Mouse (Mus musculus) forebrain, postnatal 0 days (tissue): Measurements from ENCODE around the gene Bbs2. TPM values are rescaled to one million over a fixed set of nuclear protein-coding genes. Genes with fewer than 3 reads are reported as not detected.
"Not testable (repeated sequence)": the region's sequence is repeated elsewhere in the genome, so short reads cannot be mapped to it uniquely, and the experiment has no call there.

Source experiments
- ATAC-seq: fragments of 200-750 bp; cut with Nextera tagmentation; 2 replicates; pipeline ENCODE4 v1.8.0; 2017; ENCODE audit warnings: mild to moderate bottlenecking, moderate library complexity
- DNase-seq: peaks from one replicate; pipeline ENCODE4 v3.0.0-alpha.2; 2015
- H3K27ac ChIP-seq: fragments of 300-500 bp; sonication (generic); 2 replicates; pipeline ENCODE4 v1.5.1; 2014; ENCODE audit warnings: low read depth, mild to moderate bottlenecking, antibody characterized with exemption, low read length, moderate library complexity, mixed read lengths
- H3K27me3 ChIP-seq: fragments of 300-500 bp; sonication (generic); 2 replicates; pipeline ENCODE4 v1.6.1; 2014; ENCODE audit warnings: mild to moderate bottlenecking, low read length, mixed read lengths; ENCODE audit not compliant: insufficient read depth
- H3K36me3 ChIP-seq: fragments of 300-500 bp; sonication (generic); 2 replicates; pipeline ENCODE4 v1.6.1; 2014; ENCODE audit warnings: mild to moderate bottlenecking, moderate library complexity; ENCODE audit not compliant: insufficient read depth
- H3K4me1 ChIP-seq: fragments of 300-500 bp; sonication (generic); 2 replicates; pipeline ENCODE4 v1.6.1; 2014; ENCODE audit warnings: antibody characterized with exemption; ENCODE audit not compliant: insufficient read depth
- H3K4me2 ChIP-seq: fragments of 300-500 bp; sonication (generic); 2 replicates; pipeline ENCODE4 v1.6.1; 2014; ENCODE audit warnings: low read depth, mild to moderate bottlenecking, moderate library complexity
- H3K4me3 ChIP-seq: fragments of 300-500 bp; sonication (generic); 2 replicates; pipeline ENCODE4 v1.5.1; 2014; ENCODE audit warnings: low read depth, low read length, mixed read lengths
- H3K9ac ChIP-seq: fragments of 300-500 bp; sonication (generic); 2 replicates; pipeline ENCODE4 v1.6.1; 2014; ENCODE audit warnings: mild to moderate bottlenecking
- H3K9me3 ChIP-seq: fragments of 300-500 bp; sonication (generic); 2 replicates; pipeline ENCODE4 v1.6.1; 2016; ENCODE audit warnings: low read length
- CTCF ChIP-seq: sonication (generic); IDR thresholded peaks from 2 replicates; pipeline ENCODE4 v1.5.1; 2016; ENCODE audit warnings: antibody characterized with exemption, control low read depth, low read depth
- WGBS: fragments of 180-500 bp; shearing (Covaris S2); extraction: QIAGEN DNeasy Blood & Tissue Kit; methylation state at CpG from one replicate; pipeline ENCODE4 v1.1.7; 2014; 5-methylcytosine and 5-hydroxymethylcytosine counted together
- polyA plus RNA-seq: library from polyadenylated mRNA; unstranded; fragments of >200 nt; fragmentation: Nextera tagmentation; extraction: Ambion mirVana; gene quantifications from 2 replicates; pipeline ENCODE4 v1.2.1, GENCODE M21; 2015
- total RNA-seq: library from RNA; depleted of rRNA; stranded (reverse); fragments of >200 nt; gene quantifications from 2 replicates; pipeline ENCODE4 v1.2.3, GENCODE M21; 2014

Gene Bbs2
- total and polyA plus RNA-seq, 2 experiments from 2014 or later = 14.9 to 22.6 TPM

- Histone ChIP-seq H3K27ac (no peak overlapping the region), H3K27me3 (no peaks in the 10 kb centered on the region), H3K4me2 (no peak overlapping the region), H3K9ac (no peak overlapping the region), H3K36me3 (peaks cover 25% of the 10 kb centered on the region), H3K4me3 (no peak overlapping the region), H3K4me1 (no peaks in the 10 kb centered on the region), H3K9me3 (no peaks in the 10 kb centered on the region)
- TF ChIP-seq CTCF = no peak
- 93% methylated on average over 7 of the region's 7 CpGs for WGBS
- ATAC-seq (no peak), DNase-seq (no peak)
Observed at GRCm38 (mm10) chr8:94068793-94069192, 29.9 kb downstream of the Bbs2 start.

DNA sequence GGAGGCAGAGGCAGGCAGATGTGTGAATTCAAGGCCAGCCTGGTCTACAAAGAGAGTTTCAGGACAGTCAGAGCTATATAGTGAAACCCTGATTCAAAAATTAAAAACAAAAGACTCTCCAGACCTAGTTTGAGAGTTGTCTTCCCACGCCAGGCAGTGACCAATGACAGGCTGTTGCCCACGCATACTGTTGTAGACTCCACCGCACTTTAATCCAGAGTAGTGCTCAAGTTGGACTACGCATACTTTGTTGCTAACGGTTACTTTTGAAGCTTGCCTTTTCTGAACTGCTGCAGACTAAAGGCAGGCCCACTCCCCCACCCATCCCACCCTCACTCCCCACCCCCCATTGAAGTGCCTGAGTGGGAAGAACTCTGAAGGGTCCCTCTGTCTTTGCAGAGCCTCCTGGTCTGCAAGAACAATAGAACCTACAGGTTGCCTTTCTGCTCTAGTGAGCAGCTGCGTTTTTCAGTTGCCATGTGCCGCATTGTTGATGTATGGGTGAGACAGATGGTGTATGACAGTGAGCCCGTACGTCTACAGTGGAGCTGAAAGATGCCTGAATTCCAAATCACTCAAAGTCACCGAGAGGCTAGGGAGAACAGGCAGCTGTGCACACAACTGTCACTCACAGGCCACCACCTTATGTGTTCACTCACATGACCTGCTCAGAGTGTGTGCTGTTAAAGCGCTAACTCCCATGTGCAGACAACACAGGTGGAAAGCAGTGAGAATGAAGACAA lies 32.4 kb downstream of the Bbs2 start:
- H3K9me3 ChIP-seq = no peaks in the 10 kb centered on the region
- WGBS = 22% methylated on average over 11 of the region's 11 CpGs
- no peaks in the 10 kb centered on the region for H3K27me3 ChIP-seq
- no peak overlapping the region for H3K4me3 ChIP-seq
- TF ChIP-seq CTCF = no peak
- H3K9ac ChIP-seq = no peak overlapping the region
- H3K36me3 ChIP-seq = peaks cover 47% of the 10 kb centered on the region
- H3K27ac ChIP-seq = peak overlapping the region; percentile 1; the same call in 1 of the 2 replicates
- peak; percentile 61 for DNase-seq
- peak; percentile 84 for ATAC-seq
- H3K4me1 ChIP-seq = no peaks in the 10 kb centered on the region
- H3K4me2 ChIP-seq = no peak overlapping the region

GRCm38 (mm10) chr8:94057157-94057854 lies 41.4 kb downstream of the Bbs2 start:
- no peak overlapping the region for H3K4me3 ChIP-seq
- 68% methylated on average over 6 of the region's 6 CpGs for WGBS
- H3K36me3 ChIP-seq = peaks cover 57% of the 10 kb centered on the region
- H3K27me3 ChIP-seq = no peaks in the 10 kb centered on the region
- TF ChIP-seq CTCF = peak; percentile 85
- H3K4me2 ChIP-seq = no peak overlapping the region
- ATAC-seq (0 out of 2 replicates have a peak, but pooled peaks have one; percentile 29), DNase-seq (peak; percentile 79)
- no peaks in the 10 kb centered on the region for H3K9me3 ChIP-seq
- H3K4me1 ChIP-seq = no peaks in the 10 kb centered on the region
- no peak overlapping the region for H3K27ac ChIP-seq
- H3K9ac ChIP-seq = no peak overlapping the region

DNA sequence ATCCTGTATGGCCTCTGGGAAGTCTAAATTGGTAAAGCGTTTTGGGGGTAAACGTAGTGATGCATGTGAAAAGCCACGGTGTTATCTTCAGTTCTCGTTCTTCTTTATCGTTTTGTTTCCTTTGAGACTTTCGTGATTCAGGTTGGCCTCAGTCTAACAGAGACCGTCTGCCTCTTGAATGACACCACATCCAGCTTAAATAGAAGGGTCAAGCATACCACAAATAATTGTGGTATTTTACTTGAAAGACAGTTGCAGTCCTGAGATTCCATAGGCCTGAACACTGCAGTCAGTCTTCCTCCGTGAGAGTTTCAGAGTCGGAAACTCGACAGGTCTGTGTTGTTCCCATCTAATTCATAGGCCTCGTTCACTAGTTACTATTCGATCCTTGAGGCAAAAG lies 46.0 kb downstream of the Bbs2 start:
- no peak for TF ChIP-seq CTCF
- H3K4me3 ChIP-seq = no peak overlapping the region
- WGBS = 86% methylated on average over 12 of the region's 12 CpGs
- DNase-seq = no peak
- H3K4me1 ChIP-seq = no peaks in the 10 kb centered on the region
- H3K9ac ChIP-seq = no peak overlapping the region
- no peak for ATAC-seq
- no peak overlapping the region for H3K4me2 ChIP-seq
- H3K27ac ChIP-seq = no peak overlapping the region
- H3K27me3 ChIP-seq = no peaks in the 10 kb centered on the region
- H3K9me3 ChIP-seq = no peaks in the 10 kb centered on the region
- peaks cover 34% of the 10 kb centered on the region for H3K36me3 ChIP-seq

DNA sequence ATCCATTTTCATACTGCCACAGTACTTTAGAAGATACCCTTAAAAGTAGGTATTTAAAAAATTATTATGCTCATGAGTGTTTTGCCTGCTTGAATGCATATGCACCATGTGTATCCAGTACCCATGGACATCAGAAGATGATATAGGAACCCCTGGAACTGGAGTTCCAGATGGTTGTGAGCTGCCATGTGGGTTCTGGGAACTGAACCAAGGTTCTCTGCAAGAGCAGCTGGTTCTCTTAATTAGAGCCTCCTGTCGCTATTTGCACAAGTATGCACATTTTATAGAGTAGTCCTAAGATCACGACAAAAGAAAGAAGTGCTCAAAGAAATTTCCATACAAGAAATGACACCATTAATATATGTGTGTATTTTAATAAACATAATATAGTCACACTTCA lies 50.9 kb downstream of the Bbs2 start:
- no peak overlapping the region for H3K4me3 ChIP-seq
- no peak overlapping the region for H3K4me2 ChIP-seq
- no peaks in the 10 kb centered on the region for H3K4me1 ChIP-seq
- peak; percentile 14 for DNase-seq
- ATAC-seq = no peak
- H3K36me3 ChIP-seq = 0 out of 2 replicates have a peak, but pooled peaks cover 7% of the 10 kb centered on the region
- 54% methylated on average over 2 of the region's 2 CpGs for WGBS
- H3K9ac ChIP-seq = no peak overlapping the region
- no peak overlapping the region for H3K27ac ChIP-seq
- no peaks in the 10 kb centered on the region for H3K9me3 ChIP-seq
- H3K27me3 ChIP-seq = no peaks in the 10 kb centered on the region
- TF ChIP-seq CTCF = no peak

DNA sequence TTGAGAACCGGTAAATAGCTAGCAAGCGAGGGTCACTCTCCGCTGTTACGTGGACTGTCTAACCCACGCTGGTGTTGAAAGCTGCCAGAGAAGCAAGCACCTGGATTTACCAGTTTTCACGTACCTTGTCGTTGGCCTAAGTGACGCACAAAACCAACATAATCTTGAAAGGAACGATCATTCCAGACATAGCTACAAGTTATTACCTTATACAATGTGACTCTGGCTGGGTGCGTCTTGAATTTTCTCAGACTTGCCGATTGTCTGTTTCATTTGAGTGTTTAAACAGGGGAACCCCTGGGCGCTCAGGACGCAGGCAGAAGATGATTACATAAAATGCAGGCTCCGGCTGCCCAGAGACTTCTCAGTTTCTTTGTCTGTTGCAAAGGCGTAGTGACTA lies 60.9 kb downstream of the Bbs2 start:
- Histone ChIP-seq H3K4me1 (peaks cover 13% of the 10 kb centered on the region), H3K27me3 (no peaks in the 10 kb centered on the region), H3K36me3 (peaks cover 9% of the 10 kb centered on the region; the same call in 1 of the 2 replicates), H3K27ac (no peak overlapping the region), H3K4me2 (peak overlapping the region; percentile 76), H3K9me3 (no peaks in the 10 kb centered on the region), H3K4me3 (peak overlapping the region; percentile 88), H3K9ac (peak overlapping the region; percentile 71)
- ATAC-seq (no peak), DNase-seq (peak; percentile 32)
- TF ChIP-seq CTCF = no peak
- WGBS = 5% methylated on average over 15 of the region's 15 CpGs

DNA sequence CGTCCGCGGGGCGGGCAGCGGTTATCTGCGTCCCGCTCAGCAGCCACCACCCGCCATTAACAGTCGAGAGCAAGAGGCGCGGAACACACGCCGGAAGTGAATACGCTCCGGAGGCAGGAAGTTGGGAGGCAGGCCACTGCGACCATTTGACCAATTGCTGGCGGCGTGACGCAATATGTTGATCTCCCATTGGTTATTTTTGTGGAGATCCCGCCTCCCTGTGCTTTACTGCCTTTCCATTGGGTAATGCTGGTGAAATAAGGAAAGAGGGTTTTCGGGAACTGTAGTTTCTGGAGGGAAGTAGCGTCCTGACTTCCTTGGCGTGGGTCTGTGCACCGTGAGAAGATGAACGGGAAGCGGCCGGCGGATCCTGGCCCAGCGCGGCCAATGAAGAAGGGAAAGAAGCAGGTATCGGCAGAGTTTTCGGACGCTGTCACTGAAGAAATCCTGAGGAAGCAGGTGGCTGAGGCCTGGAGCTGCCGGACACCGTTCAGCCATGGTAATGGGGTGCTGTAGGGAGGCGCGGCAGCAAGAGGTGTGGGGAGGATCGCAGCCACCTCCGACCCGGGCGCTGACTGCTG lies 61.7 kb downstream of the Bbs2 start, which contains the start of the genes Nudt21 and Ogfod1:
TSS of gene Nudt21 (minus strand) at position 88 of the 581 bp plus-strand sequence.
TSS of gene Ogfod1 (plus strand) at position 255 of the 581 bp plus-strand sequence.
- Histone ChIP-seq H3K9me3 (no peaks in the 10 kb centered on the region), H3K36me3 (peaks cover 9% of the 10 kb centered on the region; the same call in 1 of the 2 replicates), H3K27me3 (no peaks in the 10 kb centered on the region), H3K9ac (peak within 1 kb of the TSS; percentile 71), H3K4me2 (peak within 1 kb of the TSS; percentile 76), H3K4me1 (peaks cover 13% of the 10 kb centered on the region), H3K27ac (peak within 1 kb of the TSS; percentile 73), H3K4me3 (peak within 1 kb of the TSS; percentile 88)
- DNase-seq = peak; percentile 100
- no peak for TF ChIP-seq CTCF
- peak; percentile 99 for ATAC-seq
- WGBS = under 1% methylated on average over 36 of the region's 41 CpGs

GRCm38 (mm10) chr8:94036541-94036940 lies 62.2 kb downstream of the Bbs2 start:
- ATAC-seq = peak; percentile 82
- H3K9me3 ChIP-seq, H3K36me3 ChIP-seq, H3K27me3 ChIP-seq: not testable (repeated sequence)
- peak overlapping the region; percentile 73 for H3K27ac ChIP-seq
- WGBS = under 1% methylated on average over 20 of the region's 32 CpGs
- DNase-seq = peak; percentile 76
- H3K4me2 ChIP-seq = peak overlapping the region; percentile 71
- peaks cover 13% of the 10 kb centered on the region for H3K4me1 ChIP-seq
- H3K4me3 ChIP-seq = peak overlapping the region; percentile 88
- peak overlapping the region; percentile 71 for H3K9ac ChIP-seq
